In the genomic region with DNA sequence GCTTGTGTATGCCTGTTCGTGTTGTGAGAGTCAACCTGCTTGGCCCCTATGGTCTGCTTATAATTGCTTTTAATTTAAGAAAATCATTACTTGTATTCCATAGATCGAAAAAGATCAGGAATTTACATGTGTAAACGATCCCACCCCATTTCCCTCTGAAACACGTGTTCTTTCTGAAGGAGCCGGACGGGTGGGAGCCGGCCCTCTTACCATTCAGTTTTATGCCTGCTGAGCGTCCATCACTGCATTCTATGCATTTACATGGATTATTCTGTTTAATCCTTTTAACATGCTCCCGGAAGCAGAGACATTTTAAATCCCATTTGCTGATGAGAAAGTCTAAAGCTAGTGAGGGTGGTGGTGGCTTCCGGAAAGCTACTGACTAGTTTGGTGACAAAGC, we compare ENCODE assay signal across 22 mouse cellular contexts.
DNase-seq lines count a peak whose midpoint lies in the region; ATAC-seq and TF ChIP-seq lines count a peak whose summit lies in the region.
"Had no signal": no experiment of that assay in that cellular context is flagged by ENCODE, and none has a peak within 500 bp of the region (broad histone marks: within the 10 kb centered on the region; RNA-seq: fewer than 3 reads in every experiment).

No protein-coding gene starts in this region.

- no peak overlapping the region for H3K4me3 ChIP-seq in forebrain, embryonic 16.5 days (replicated peaks; ENCODE audit: low read length)
- no peak overlapping the region for H3K4me3 ChIP-seq in forebrain, embryonic 10.5 days
- no peak overlapping the region for H3K4me3 ChIP-seq in midbrain, embryonic 10.5 days
- H3K4me3 ChIP-seq in midbrain, postnatal 0 days (ENCODE audit: low read depth, low read length), result no peak overlapping the region
- no peak overlapping the region for H3K4me3 ChIP-seq in midbrain, embryonic 11.5 days (ENCODE audit: low read depth, low read length)
- no peak overlapping the region for H3K4me3 ChIP-seq in myocyte
- H3K4me3 ChIP-seq: embryonic facial prominence, embryonic 12.5 days; erythroblast, embryonic 14.5 days; heart, embryonic 15.5 days; intestine, embryonic 15.5 days; limb, embryonic 15.5 days; megakaryocyte, embryonic 14.5 days; neural tube, embryonic 13.5 days had no signal

- no peaks in the 10 kb centered on the region for H3K79me2 ChIP-seq in myocyte (ENCODE audit: control insufficient read depth, insufficient read depth)

- 54% methylated on average over 10 of the region's 10 CpGs for WGBS in forebrain, embryonic 16.5 days
- WGBS in forebrain, embryonic 10.5 days, result 76% methylated on average over 10 of the region's 10 CpGs
- WGBS in midbrain, embryonic 10.5 days, result 62% methylated on average over 10 of the region's 10 CpGs
- 34% methylated on average over 10 of the region's 10 CpGs for WGBS in midbrain, postnatal 0 days
- WGBS in midbrain, embryonic 11.5 days, result 35% methylated on average over 10 of the region's 10 CpGs

- no peak overlapping the region for H3K27ac ChIP-seq in forebrain, embryonic 16.5 days (ENCODE audit: low read length)
- H3K27ac ChIP-seq in forebrain, embryonic 10.5 days, result no peak overlapping the region
- H3K27ac ChIP-seq in midbrain, embryonic 10.5 days (replicated peaks), result peak overlapping the region; percentile 30
- no peak overlapping the region for H3K27ac ChIP-seq in midbrain, postnatal 0 days (ENCODE audit: low read depth, low read length)
- no peak overlapping the region for H3K27ac ChIP-seq in midbrain, embryonic 11.5 days (ENCODE audit: low read depth, low read length)
- H3K27ac ChIP-seq: embryonic facial prominence, embryonic 12.5 days; heart, embryonic 15.5 days; intestine, embryonic 15.5 days; limb, embryonic 15.5 days; liver, embryonic 14.5 days had no signal

- H3K4me2 ChIP-seq in forebrain, embryonic 16.5 days (ENCODE audit: low read length), result no peak overlapping the region
- no peak overlapping the region for H3K4me2 ChIP-seq in midbrain, postnatal 0 days (ENCODE audit: low read depth, low read length, poor library complexity, severe bottlenecking)
- no peak overlapping the region for H3K4me2 ChIP-seq in midbrain, embryonic 11.5 days
- peak overlapping the region; percentile 34 for H3K4me2 ChIP-seq in myocyte (ENCODE audit: low read depth)
- H3K4me2 ChIP-seq: embryonic facial prominence, embryonic 12.5 days; heart, embryonic 15.5 days; intestine, embryonic 15.5 days; limb, embryonic 15.5 days; neural tube, embryonic 13.5 days had no signal

- no peak for TF ChIP-seq CTCF in midbrain, postnatal 0 days (IDR thresholded peaks at IDR 0.05)

- no peak overlapping the region for H3ac ChIP-seq in myocyte (ENCODE audit: control insufficient read depth, insufficient read length)

- no peak for TF ChIP-seq POLR2A in myocyte (IDR thresholded peaks at IDR 0.05; ENCODE audit: insufficient read length, low read depth)

- no peaks in the 10 kb centered on the region for H3K27me3 ChIP-seq in forebrain, embryonic 16.5 days (replicated peaks; ENCODE audit: control insufficient read depth, insufficient read depth, low read length)
- H3K27me3 ChIP-seq in forebrain, embryonic 10.5 days (ENCODE audit: poor library complexity, severe bottlenecking), result no peaks in the 10 kb centered on the region; the same call in 1 of the 2 replicates
- 0 out of 2 replicates have a peak, but pooled peaks cover 5% of the 10 kb centered on the region for H3K27me3 ChIP-seq in midbrain, embryonic 10.5 days (ENCODE audit: low read depth, poor library complexity, severe bottlenecking)
- no peaks in the 10 kb centered on the region for H3K27me3 ChIP-seq in midbrain, postnatal 0 days (ENCODE audit: insufficient read depth, low read length)
- H3K27me3 ChIP-seq in midbrain, embryonic 11.5 days (ENCODE audit: control insufficient read depth, insufficient read depth, low read length), result no peaks in the 10 kb centered on the region
- H3K27me3 ChIP-seq in myocyte (ENCODE audit: control insufficient read depth, insufficient read depth, insufficient read length), result no peaks in the 10 kb centered on the region
- H3K27me3 ChIP-seq: embryonic facial prominence, embryonic 12.5 days; heart, embryonic 15.5 days; intestine, embryonic 15.5 days; limb, embryonic 15.5 days; megakaryocyte, embryonic 14.5 days; neural tube, embryonic 13.5 days had no signal

- ATAC-seq in forebrain, embryonic 16.5 days, result peak; percentile 28; the same call in 1 of the 2 replicates
- ATAC-seq in midbrain, postnatal 0 days (ENCODE audit: low FRiP score), result no peak
- ATAC-seq in midbrain, embryonic 11.5 days (ENCODE audit: low FRiP score), result peak; percentile 65

- H3K36me3 ChIP-seq in forebrain, embryonic 16.5 days (ENCODE audit: control insufficient read depth, insufficient read depth), result no peaks in the 10 kb centered on the region
- no peaks in the 10 kb centered on the region for H3K36me3 ChIP-seq in forebrain, embryonic 10.5 days (replicated peaks)
- no peaks in the 10 kb centered on the region for H3K36me3 ChIP-seq in midbrain, embryonic 10.5 days
- H3K36me3 ChIP-seq in midbrain, postnatal 0 days (ENCODE audit: insufficient read depth, low read length), result no peaks in the 10 kb centered on the region
- H3K36me3 ChIP-seq in midbrain, embryonic 11.5 days (ENCODE audit: control insufficient read depth, insufficient read depth, low read length), result no peaks in the 10 kb centered on the region
- no peaks in the 10 kb centered on the region for H3K36me3 ChIP-seq in myocyte (ENCODE audit: control insufficient read depth, insufficient read depth)
- H3K36me3 ChIP-seq: embryonic facial prominence, embryonic 12.5 days; heart, embryonic 15.5 days; intestine, embryonic 15.5 days; limb, embryonic 15.5 days; neural tube, embryonic 13.5 days had no signal

- no peak for DNase-seq in forebrain, embryonic 10.5 days (ENCODE audit: extremely low spot score, low spot score)
- DNase-seq in midbrain, embryonic 10.5 days (ENCODE audit: low spot score), result no peak
- DNase-seq in midbrain, postnatal 0 days (ENCODE audit: low spot score), result no peak
- no peak for DNase-seq in midbrain, embryonic 11.5 days (ENCODE audit: low spot score, missing footprints)
- no peak for DNase-seq in embryo, embryonic 10 days (ENCODE audit: low spot score)
- no peak for DNase-seq in right cerebral cortex, postnatal 4 days
- DNase-seq: cerebellum, adult 11 months; cerebellum, adult 9-11 months; kidney, adult 8-10 months; right cerebral cortex, adult 18-20 months; thymus, adult 18-20 months; thymus, postnatal 36 days had no signal

- H3K4me1 ChIP-seq in forebrain, embryonic 16.5 days (replicated peaks; ENCODE audit: control insufficient read depth, insufficient read depth, low read length), result peaks cover 8% of the 10 kb centered on the region
- H3K4me1 ChIP-seq in forebrain, embryonic 10.5 days, result peaks cover 13% of the 10 kb centered on the region
- peaks cover 38% of the 10 kb centered on the region for H3K4me1 ChIP-seq in midbrain, embryonic 10.5 days
- H3K4me1 ChIP-seq in midbrain, postnatal 0 days (ENCODE audit: insufficient read depth, low read length), result peaks cover 6% of the 10 kb centered on the region; the same call in 1 of the 2 replicates
- H3K4me1 ChIP-seq in midbrain, embryonic 11.5 days (ENCODE audit: control insufficient read depth, insufficient read depth, low read length), result peaks cover 15% of the 10 kb centered on the region; the same call in 1 of the 2 replicates
- H3K4me1 ChIP-seq: heart, embryonic 15.5 days; intestine, embryonic 15.5 days; limb, embryonic 15.5 days; megakaryocyte, embryonic 14.5 days had no signal

- no peaks in the 10 kb centered on the region for H3K9me3 ChIP-seq in forebrain, embryonic 16.5 days (ENCODE audit: control insufficient read depth, low read length)
- H3K9me3 ChIP-seq in forebrain, embryonic 10.5 days, result no peaks in the 10 kb centered on the region
- H3K9me3 ChIP-seq in midbrain, embryonic 10.5 days (replicated peaks), result no peaks in the 10 kb centered on the region
- no peaks in the 10 kb centered on the region for H3K9me3 ChIP-seq in midbrain, postnatal 0 days (ENCODE audit: low read length)
- H3K9me3 ChIP-seq in midbrain, embryonic 11.5 days (ENCODE audit: control insufficient read depth, low read length), result no peaks in the 10 kb centered on the region
- H3K9me3 ChIP-seq: embryonic facial prominence, embryonic 12.5 days; heart, embryonic 15.5 days; intestine, embryonic 15.5 days; limb, embryonic 15.5 days; neural tube, embryonic 13.5 days had no signal

- no peak overlapping the region for H3K9ac ChIP-seq in forebrain, embryonic 16.5 days (replicated peaks; ENCODE audit: low read depth, low read length)
- H3K9ac ChIP-seq in midbrain, postnatal 0 days (replicated peaks; ENCODE audit: low read length, poor library complexity, severe bottlenecking), result no peak overlapping the region
- no peak overlapping the region for H3K9ac ChIP-seq in midbrain, embryonic 11.5 days (ENCODE audit: low read length)
- H3K9ac ChIP-seq: embryonic facial prominence, embryonic 12.5 days; heart, embryonic 15.5 days; intestine, embryonic 15.5 days; limb, embryonic 15.5 days; liver, embryonic 14.5 days; neural tube, embryonic 13.5 days had no signal

TF ChIP-seq in myocyte, 11 proteins besides CTCF, POLR2A, EP300 and RAD21:
- TF ChIP-seq TCF3 (IDR thresholded peaks at IDR 0.05; ENCODE audit: insufficient read length, low read depth) (no peak), E2F4 (IDR thresholded peaks at IDR 0.05; ENCODE audit: insufficient read depth) (no peak), CEBPB (IDR thresholded peaks at IDR 0.05; ENCODE audit: insufficient read depth, poor library complexity, severe bottlenecking) (no peak), POLR2AphosphoS2 (IDR thresholded peaks at IDR 0.05; ENCODE audit: insufficient read length, low read depth) (no peak), USF1 (IDR thresholded peaks at IDR 0.05; ENCODE audit: low read depth) (no peak), MAX (IDR thresholded peaks at IDR 0.05; ENCODE audit: low read depth) (no peak), TCF12 (IDR thresholded peaks at IDR 0.05; ENCODE audit: insufficient read depth, poor library complexity, severe bottlenecking) (no peak), MYOG (IDR thresholded peaks at IDR 0.05; ENCODE audit: control insufficient read depth in 1 of 3, insufficient read depth in 1 of 3, insufficient read length in 2 of 3, low read depth in 2 of 3) (no peak), SRF (IDR thresholded peaks at IDR 0.05; ENCODE audit: control insufficient read depth, insufficient read length, low read depth) (no peak), REST (IDR thresholded peaks at IDR 0.05; ENCODE audit: insufficient read depth, insufficient read length) (no peak), MYOD1 (IDR thresholded peaks at IDR 0.05; ENCODE audit: control insufficient read depth in 1 of 3, insufficient read length in 2 of 3, low read depth in 2 of 3) (no peak)
